Mouse (Mus musculus): ENCODE data around the gene Mfsd5.

Mfsd5 gene

DNA sequence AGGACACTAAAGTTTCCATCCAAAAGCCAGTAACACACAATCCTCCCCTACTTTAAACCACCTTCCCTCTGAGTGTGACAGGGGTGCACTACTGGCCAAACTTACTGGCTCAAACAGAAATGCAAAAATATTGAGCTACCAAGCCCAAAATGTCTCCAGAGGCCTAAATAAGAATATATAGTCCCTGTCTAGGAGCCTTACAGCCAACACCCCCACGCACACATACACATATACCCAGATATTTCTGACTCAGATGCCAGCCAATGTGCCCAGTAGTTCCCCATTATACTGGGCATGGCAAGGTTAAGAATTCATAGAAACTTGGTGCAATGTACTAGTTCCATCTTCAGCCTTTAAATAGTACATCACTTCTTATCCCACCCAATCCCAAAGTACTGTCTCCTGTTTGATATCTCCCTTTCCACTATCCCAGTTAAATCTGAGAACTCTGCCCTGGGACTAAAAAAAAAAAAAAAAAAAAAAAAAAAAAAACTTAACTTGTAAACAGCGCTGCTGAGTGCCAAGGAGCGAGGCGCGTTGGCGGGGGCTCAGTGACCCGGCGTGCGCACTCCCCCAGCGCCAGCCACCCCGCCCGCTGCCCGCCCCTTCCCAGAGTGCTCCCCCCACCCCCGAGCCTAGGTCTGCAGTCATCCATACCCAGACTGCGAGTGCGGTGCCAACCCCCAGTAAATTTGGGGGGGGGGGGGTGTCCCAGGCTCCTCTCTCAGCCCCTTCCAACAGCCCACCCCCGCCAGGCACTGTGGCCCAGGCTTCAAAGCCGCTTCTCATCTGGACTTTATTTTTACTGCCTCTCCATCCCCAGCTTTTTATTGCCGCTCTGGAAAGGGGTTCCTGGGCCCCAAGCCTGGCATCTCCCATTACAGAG, 34.7 kb upstream of the Mfsd5 start:
- no peak for TF ChIP-seq GATA4 (IDR thresholded peaks at IDR 0.05; ENCODE audit: insufficient replicate concordance, low read length)

DNA sequence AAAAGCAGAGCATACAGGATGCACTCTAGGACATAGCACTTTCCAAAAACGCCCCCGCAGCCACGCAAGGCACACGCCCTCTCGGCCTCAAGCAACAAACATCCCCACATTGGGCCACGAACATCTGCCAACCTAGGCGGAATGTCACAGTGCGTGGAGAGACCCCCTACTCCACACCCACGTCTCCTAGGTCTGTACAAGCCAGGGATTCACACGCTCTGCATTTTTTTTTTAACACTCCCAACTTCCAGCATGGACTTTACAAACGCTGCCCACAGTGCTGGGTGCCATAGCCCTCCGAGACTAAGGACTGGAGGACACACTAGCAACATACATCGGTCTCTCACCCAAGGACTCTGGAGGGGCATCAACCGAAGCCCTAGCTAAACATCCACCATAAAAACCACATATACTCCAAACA, 33.8 kb upstream of the Mfsd5 start:
- TF ChIP-seq GATA4 (IDR thresholded peaks at IDR 0.05; ENCODE audit: insufficient replicate concordance, low read length), result no peak

DNA sequence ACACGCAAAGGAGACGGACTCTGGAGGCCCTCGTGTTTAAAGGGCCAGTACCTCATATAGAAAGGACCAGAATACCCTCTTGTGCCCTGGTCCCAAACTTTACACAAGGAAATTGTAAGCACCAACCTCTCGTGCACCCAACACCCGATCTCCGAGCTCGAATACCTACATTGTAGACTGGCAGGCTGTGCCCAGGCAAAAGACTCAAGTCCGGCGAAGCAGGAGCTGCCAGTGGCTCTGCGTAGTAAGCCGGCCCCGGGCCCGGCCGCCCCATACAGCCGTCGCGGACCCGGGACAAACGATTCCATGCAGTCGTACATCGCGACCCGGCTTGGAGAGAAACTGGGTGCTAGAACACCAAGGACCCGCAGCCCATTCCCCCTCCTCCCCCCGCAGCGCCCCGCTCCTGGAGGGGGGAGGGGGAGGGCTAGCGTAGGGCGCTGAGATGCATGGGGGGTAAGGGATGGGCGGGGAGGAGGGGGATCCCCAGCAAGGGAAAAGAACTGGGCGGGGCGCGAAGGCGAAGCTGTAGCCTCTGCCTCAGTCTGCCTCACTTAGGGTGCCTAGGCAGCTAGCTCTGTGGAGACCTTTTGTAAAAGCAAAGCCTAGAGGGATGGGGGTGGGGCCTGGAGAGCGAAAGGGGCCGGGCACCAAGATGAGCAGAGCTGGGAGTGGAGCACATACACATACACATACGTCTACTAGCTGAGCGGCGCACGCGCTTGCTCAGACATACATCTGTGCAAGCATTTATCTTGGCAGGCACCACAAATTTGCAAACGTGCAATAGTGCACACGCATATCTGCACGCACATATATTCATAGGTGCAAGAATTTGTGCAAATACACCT, 33.1 kb upstream of the Mfsd5 start:
- no peak for TF ChIP-seq GATA4 (IDR thresholded peaks at IDR 0.05; ENCODE audit: insufficient replicate concordance, low read length)

DNA sequence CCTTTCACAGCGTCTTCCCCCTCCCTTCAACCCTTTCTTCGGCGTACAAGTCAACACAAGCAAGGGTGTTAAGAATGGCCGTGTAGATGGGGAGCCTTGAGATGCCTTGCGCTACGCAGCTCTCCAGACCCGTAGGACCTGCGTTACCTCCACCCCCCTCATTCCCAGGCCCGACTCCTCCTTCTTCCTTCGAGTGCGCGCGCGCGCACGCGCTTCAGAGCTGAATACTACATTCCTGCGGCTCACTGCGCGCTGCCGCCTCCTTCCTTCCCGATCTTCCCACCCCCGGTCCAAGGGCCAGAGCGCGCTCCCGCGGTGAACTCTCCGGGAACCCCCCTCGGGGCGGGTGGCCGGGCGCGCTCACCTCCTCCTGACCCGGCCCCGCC, 32.4 kb upstream of the Mfsd5 start:
- no peak for TF ChIP-seq GATA4 (IDR thresholded peaks at IDR 0.05; ENCODE audit: insufficient replicate concordance, low read length)

DNA sequence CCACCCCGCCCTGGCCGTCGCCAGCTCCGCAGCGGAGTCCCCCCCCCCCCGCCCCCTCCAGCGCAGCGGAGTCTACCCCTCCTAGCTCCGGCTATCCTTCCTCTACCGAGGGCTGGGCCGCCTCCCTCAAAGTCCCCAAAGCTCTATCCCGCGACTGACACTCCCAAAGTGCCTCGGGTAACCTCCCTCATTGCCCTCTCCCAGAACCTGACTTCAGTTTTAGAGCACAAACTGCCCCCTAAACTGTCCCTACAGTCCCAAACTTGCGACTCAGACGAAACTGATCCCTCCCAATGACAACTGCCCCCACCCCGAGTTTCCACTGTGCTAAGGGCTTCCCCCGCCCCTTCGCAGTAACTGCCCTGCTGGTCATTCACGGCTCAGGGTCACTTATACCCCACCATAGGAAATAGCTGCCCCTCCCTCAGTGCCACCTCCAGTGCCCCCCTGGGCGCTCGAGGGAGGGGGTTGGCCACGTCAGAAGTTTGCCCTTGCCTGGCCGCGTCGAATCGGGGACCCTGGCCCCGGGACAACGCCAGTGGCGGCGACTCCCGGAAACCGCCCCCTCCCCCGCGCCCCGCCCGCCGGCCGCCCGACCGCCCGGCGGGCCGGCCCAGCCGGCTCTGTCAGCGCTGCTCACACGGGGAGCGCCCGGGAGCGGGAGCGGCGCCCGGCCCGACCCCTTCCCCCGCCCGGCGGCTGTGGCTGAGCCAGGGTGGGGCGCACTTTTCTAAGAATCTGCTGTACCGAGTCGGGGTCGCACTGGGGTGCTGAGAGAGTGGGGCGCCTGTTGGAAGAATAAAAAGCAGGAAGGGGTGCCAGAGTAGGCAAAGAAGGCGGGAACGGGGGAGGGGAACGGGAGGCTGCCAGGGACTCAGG, 31.8 kb upstream of the Mfsd5 start:
- no peak for TF ChIP-seq GATA4 (IDR thresholded peaks at IDR 0.05; ENCODE audit: insufficient replicate concordance, low read length)

DNA sequence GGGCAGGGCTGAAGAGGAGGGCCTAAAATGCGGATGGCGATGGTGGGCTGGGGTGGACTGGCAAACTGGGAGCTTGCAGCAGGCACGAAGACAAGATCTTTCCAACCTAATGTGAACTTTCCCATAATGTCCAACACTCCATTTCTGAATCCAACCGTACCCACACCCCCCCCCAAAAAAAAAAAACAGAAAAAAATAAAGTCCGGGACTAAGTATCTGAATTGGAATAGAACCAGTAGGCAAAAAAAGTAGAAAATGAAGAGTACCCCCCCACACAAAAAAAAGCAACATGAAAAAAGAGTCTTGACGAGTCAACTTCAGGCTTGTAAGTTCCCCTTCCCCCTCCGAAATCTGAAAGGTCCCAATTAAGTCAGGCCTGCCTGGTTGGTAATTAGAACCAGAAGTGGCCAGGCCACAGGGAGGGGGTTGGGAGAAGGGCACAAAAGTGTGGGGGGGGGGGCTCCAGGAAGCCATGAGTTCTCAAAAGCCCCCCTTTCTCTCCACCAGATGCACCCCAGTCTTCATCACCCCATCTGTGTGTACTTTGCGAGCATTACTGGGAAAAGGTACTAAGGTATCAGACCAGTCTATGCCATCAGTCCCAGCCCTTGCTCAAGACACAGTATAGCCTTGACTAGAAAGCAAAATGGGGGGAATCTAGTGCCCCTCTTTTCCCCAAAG, 31.0 kb upstream of the Mfsd5 start:
- TF ChIP-seq GATA4 (IDR thresholded peaks at IDR 0.05; ENCODE audit: insufficient replicate concordance, low read length), result no peak

DNA sequence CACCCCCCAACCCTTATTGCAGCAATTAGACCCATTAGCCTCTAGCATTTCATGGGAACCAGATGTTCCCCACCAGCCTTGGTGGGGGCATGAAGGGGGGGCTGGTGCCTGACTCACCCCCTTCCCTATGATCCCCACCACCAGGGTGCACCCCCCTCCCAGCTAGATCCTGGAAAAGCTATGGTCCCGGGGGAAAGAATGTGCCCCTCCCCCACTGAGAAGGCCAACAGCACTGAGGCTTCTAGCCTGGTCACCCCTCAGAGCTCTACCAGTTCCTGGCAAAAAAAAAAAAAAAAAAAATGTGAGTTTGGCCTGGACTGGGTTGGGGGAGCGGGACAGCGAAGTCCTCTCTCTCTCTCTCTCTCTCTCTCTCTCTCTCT, 30.5 kb upstream of the Mfsd5 start:
- no peak for TF ChIP-seq GATA4 (IDR thresholded peaks at IDR 0.05; ENCODE audit: insufficient replicate concordance, low read length)

DNA sequence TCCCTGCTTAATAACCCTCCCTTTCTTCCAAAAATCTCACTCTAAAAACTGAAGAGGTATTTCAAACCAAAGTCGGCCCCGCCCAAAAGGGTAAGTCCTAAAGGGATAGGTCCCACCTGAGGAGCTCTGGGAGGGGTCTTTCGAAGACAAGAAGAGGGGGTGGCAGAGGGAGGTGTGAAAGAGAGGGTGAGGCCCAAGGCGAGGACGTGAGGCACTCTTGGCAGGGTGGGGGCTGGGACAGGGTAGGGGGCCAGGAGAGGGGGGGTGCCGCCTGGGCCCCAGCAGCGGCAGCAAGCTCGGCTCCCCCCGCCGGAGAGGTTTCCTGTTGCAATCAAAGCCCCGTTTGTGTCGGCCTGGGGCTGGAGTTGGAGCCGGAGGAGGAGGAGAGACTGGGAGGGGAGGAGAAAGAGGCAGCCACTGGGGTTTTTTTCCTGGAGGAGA, 30.0 kb upstream of the Mfsd5 start:
- no peak for TF ChIP-seq GATA4 (IDR thresholded peaks at IDR 0.05; ENCODE audit: insufficient replicate concordance, low read length)

DNA sequence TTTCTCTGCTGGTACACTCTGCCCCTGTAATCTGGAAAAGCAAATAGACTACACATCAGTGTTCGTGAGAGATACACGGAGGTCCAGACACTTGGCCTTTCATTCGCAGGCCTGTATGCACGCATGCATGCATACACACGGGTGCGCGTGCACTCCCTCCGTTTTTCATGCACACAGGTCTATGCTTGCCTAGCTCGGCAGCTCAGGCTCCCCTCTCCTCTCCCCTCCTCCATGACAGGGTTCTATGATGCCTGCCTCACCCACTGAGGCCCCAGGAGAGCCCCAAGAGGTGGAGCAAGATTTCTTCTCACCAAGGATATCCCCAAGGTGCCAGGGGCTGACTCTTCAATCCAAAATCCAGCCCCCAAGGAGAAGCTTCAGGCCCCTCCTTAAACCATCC, 29.3 kb upstream of the Mfsd5 start:
- no peak for TF ChIP-seq GATA4 (IDR thresholded peaks at IDR 0.05; ENCODE audit: insufficient replicate concordance, low read length)

DNA sequence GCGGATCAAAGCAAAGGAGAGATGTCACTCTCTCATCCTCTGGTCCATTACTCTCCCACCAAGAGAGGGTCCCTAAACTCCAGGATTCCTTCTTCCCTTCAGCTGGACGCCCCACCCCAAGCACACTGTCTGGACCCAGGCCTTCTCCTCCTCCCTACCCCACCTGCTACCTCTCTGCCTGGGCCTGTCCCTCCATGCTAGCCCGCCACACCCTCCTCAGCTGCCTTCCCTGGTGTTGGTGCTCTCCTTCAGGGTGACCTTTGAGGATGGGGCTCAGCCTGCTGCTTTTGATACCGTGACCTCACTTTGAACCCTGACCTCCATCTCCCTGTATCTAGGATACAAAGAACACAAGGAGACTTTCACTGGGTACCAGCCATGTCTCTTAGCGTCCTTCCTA, 28.7 kb upstream of the Mfsd5 start:
- TF ChIP-seq GATA4 (IDR thresholded peaks at IDR 0.05; ENCODE audit: insufficient replicate concordance, low read length), result no peak

DNA sequence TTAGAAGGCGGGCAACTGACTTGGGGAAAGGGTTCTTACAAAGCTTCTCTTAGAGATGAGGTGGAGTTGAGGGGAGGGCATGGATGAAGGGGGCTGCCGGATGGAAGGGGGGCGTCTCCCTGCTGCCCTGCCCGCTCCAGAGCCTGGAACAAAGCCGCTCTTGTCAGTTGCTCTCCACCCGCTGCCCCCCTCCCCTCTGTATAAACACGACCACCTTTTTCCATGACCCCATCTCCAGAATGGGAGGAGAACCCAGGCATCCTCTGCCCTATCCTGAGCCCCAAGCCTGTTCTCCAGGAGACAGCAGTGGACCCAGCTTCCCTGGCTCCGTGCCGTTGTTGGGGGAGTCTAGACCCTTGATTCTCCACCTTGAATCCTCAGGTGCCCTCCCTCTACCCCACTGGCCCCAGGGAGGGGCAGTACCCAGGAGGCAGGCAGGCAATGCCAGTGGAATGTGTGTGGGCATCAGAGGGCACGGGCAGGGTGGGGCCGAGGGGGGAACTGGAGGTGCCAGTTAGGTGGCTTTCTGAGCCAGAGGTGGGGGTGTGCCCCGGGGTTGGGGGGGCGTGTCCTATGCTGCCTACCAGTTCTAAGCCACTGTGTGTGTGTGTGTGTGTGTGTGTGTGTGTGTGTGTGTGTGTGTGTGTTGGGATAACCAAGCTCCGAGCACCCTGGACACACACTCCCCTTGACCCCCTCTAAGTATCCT, 23.6 kb upstream of the Mfsd5 start:
- no peak for TF ChIP-seq GATA4 (IDR thresholded peaks at IDR 0.05; ENCODE audit: insufficient replicate concordance, low read length)

DNA sequence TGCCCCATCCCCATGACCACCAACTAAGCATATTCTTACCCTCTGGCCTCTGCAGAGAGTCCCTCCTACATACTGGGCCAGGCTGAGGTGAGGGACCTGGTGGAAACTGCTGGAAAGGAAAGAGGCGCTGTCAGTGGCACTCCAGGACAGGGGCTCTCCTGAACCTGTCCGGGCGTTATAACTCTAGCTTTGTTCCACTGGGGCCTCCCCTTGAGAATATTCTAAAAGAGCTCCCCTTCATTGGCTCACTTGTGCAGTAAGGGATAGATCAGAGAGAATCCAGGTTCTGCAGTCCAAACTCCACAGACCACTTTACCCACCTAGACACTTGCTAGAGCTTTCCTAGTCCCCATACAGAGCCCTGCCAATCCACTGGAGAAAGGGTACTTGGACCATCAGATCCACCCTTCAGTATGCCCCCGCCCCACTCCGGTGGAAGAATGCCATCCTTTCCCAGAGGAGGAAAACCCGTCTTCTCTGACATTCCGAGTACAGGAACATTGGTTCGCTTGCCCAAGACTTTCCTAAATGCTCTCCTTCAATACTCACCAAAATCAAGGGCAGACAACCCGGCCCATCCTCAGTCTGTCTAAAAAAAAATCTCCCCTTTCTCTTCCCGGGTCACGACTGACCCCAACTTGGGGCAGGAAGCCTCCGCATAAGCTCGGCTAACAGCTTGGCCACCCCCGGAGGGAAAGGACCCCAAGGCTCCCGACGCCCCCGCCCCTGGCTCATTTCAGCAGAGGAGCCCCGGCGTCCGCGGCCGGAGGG, 22.6 kb upstream of the Mfsd5 start:
- TF ChIP-seq GATA4 (IDR thresholded peaks at IDR 0.05; ENCODE audit: insufficient replicate concordance, low read length), result no peak
